ENCODE assay signal across 8 mouse cellular contexts in genomic region chr1:98350095-98350549, GRCm38 (mm10).
DNase-seq lines count a peak whose midpoint lies in the region; ATAC-seq and TF ChIP-seq lines count a peak whose summit lies in the region.
"Had no signal": no experiment of that assay in that cellular context is flagged by ENCODE, and none has a peak within 500 bp of the region (broad histone marks: within the 10 kb centered on the region; RNA-seq: fewer than 3 reads in every experiment).

No protein-coding gene starts in this region.

- H3K4me1 ChIP-seq in kidney, embryonic 14.5 days (ENCODE audit: control insufficient read depth, insufficient read depth, low read length): no peaks in the 10 kb centered on the region
- no peaks in the 10 kb centered on the region for H3K4me1 ChIP-seq in embryonic facial prominence, embryonic 14.5 days (ENCODE audit: control insufficient read depth, insufficient read depth, low read length)
- H3K4me1 ChIP-seq: liver, embryonic 15.5 days had no signal

- peak; percentile 1 to 26 for DNase-seq in kidney, postnatal 36 days
- no peak for DNase-seq in Patski (ENCODE audit: low read depth, low spot score)
- peak; percentile 74 for DNase-seq in embryonic facial prominence, embryonic 14.5 days (ENCODE audit: low spot score)
- DNase-seq in layer of hippocampus, adult 9-10 months (ENCODE audit: low spot score): peak; percentile 87
- peak; percentile 68 for DNase-seq in retina, postnatal 1 day
- DNase-seq in frontal cortex, postnatal 10 days (ENCODE audit: low spot score in 2 of 2): no peak

- no peak overlapping the region for H3K4me3 ChIP-seq in kidney, embryonic 14.5 days (ENCODE audit: low read length)
- H3K4me3 ChIP-seq in embryonic facial prominence, embryonic 14.5 days (ENCODE audit: low read depth, low read length): no peak overlapping the region
- H3K4me3 ChIP-seq: liver, embryonic 15.5 days had no signal

- no peaks in the 10 kb centered on the region for H3K36me3 ChIP-seq in kidney, embryonic 14.5 days (ENCODE audit: control insufficient read depth, insufficient read depth, low read length)
- no peaks in the 10 kb centered on the region for H3K36me3 ChIP-seq in embryonic facial prominence, embryonic 14.5 days (ENCODE audit: control insufficient read depth, insufficient read depth, low read length)
- H3K36me3 ChIP-seq: liver, embryonic 15.5 days had no signal

- ATAC-seq in kidney, embryonic 14.5 days (ENCODE audit: low FRiP score, low TSS enrichment): no peak
- no peak for ATAC-seq in Patski
- ATAC-seq in embryonic facial prominence, embryonic 14.5 days (ENCODE audit: low read depth): 0 out of 2 replicates have a peak, but pooled peaks have one; percentile 47

- WGBS in kidney, embryonic 14.5 days: 45% methylated on average over 4 of the region's 4 CpGs
- 33% methylated on average over 4 of the region's 4 CpGs for WGBS in embryonic facial prominence, embryonic 14.5 days

- TF ChIP-seq CTCF in Patski (IDR thresholded peaks at IDR 0.05): peak; percentile 39

- H3K27ac ChIP-seq in kidney, embryonic 14.5 days (ENCODE audit: low read depth, low read length): no peak overlapping the region
- no peak overlapping the region for H3K27ac ChIP-seq in embryonic facial prominence, embryonic 14.5 days (replicated peaks; ENCODE audit: low read depth, low read length)
- H3K27ac ChIP-seq: liver, embryonic 15.5 days had no signal

- in situ Hi-C loops in Patski (cut with MboI; ENCODE audit: low pct_unique_long_range_greater_than_20kb): no loop called here

- H3K27me3 ChIP-seq in kidney, embryonic 14.5 days (ENCODE audit: control insufficient read depth, insufficient read depth, low read length): no peaks in the 10 kb centered on the region
- peaks cover 13% of the 10 kb centered on the region for H3K27me3 ChIP-seq in Patski
- H3K27me3 ChIP-seq in embryonic facial prominence, embryonic 14.5 days (replicated peaks; ENCODE audit: control insufficient read depth, insufficient read depth, low read length): no peaks in the 10 kb centered on the region
- H3K27me3 ChIP-seq: liver, embryonic 15.5 days had no signal

- H3K9me3 ChIP-seq in kidney, embryonic 14.5 days (ENCODE audit: control insufficient read depth, low read length): no peaks in the 10 kb centered on the region
- no peaks in the 10 kb centered on the region for H3K9me3 ChIP-seq in embryonic facial prominence, embryonic 14.5 days (ENCODE audit: control insufficient read depth, low read length)
- H3K9me3 ChIP-seq: liver, embryonic 15.5 days had no signal

- CTCF ChIA-PET in Patski (lab: Charles Lee): interaction anchor here (0.7 to 1.9 kb wide), 6 partner anchors 27 to 548 kb away, joined by 3 to 6 read pairs (median 3); no protein-coding TSS in a partner anchor

- no peak overlapping the region for H3K4me2 ChIP-seq in kidney, embryonic 14.5 days (replicated peaks; ENCODE audit: low read depth, low read length)
- no peak overlapping the region for H3K4me2 ChIP-seq in embryonic facial prominence, embryonic 14.5 days (ENCODE audit: low read depth, low read length)
- H3K4me2 ChIP-seq: liver, embryonic 15.5 days had no signal

- H3K9ac ChIP-seq in kidney, embryonic 14.5 days (ENCODE audit: low read depth, low read length): no peak overlapping the region
- no peak overlapping the region for H3K9ac ChIP-seq in embryonic facial prominence, embryonic 14.5 days (ENCODE audit: low read depth, low read length)
- H3K9ac ChIP-seq: liver, embryonic 15.5 days had no signal

- POLR2A ChIA-PET in Patski (lab: Charles Lee): no interaction called here

Comparison
In these comparisons a context has a peak if more than half of its experiments do, and no peak if none do; other contexts are left out.
1. DNase-seq: peak in kidney, postnatal 36 days (2 of 2), embryonic facial prominence, embryonic 14.5 days (single experiment), layer of hippocampus, adult 9-10 months (single experiment) and retina, postnatal 1 day (single experiment); none in Patski (single experiment) and frontal cortex, postnatal 10 days (0 of 2).